Comparison of ENCODE assay signal across 14 mouse cellular contexts in genomic region chr11:83728757-83729432, GRCm38 (mm10). TPM values are rescaled to one million over a fixed set of nuclear protein-coding genes. Genes with fewer than 3 reads are reported as not detected.
DNase-seq lines count a peak whose midpoint lies in the region; ATAC-seq and TF ChIP-seq lines count a peak whose summit lies in the region.
"Had no signal": no experiment of that assay in that cellular context is flagged by ENCODE, and none has a peak within 500 bp of the region (broad histone marks: within the 10 kb centered on the region; RNA-seq: fewer than 3 reads in every experiment).

No protein-coding gene starts in this region.

- TF ChIP-seq CTCF in liver, embryonic 14.5 days (IDR thresholded peaks at IDR 0.05; ENCODE audit: low read depth): peak; percentile 33
- peak in 2 of 3 experiments; percentile 32 to 63; a peak in 2 of 6 replicates for TF ChIP-seq CTCF in MEL (IDR thresholded peaks at IDR 0.05 in 2 of 3, conservative IDR thresholded peaks at IDR 0.05 in 1 of 3; ENCODE audit: control insufficient read depth in 1 of 3, insufficient read depth in 1 of 3, low read depth in 2 of 3, low read length in 3 of 3, poor library complexity in 1 of 3, severe bottlenecking in 1 of 3)

- H3K4me3 ChIP-seq in liver, embryonic 14.5 days (ENCODE audit: insufficient read depth in 1 of 2, low read depth in 2 of 2, low read length in 2 of 2): no peak overlapping the region
- H3K4me3 ChIP-seq in MEL (ENCODE audit: control insufficient read depth in 1 of 2, insufficient read depth in 1 of 2, low read depth in 2 of 2, low read length in 2 of 2) (no peak overlapping the region), myocyte (no peak overlapping the region)
- no peak overlapping the region for H3K4me3 ChIP-seq in forebrain, embryonic 12.5 days (replicated peaks)
- H3K4me3 ChIP-seq: embryonic facial prominence, embryonic 12.5 days had no signal

- H3K9me3 ChIP-seq in liver, embryonic 14.5 days (ENCODE audit: control insufficient read depth, low read length): no peaks in the 10 kb centered on the region
- H3K9me3 ChIP-seq in MEL (replicated peaks; ENCODE audit: insufficient read depth, low read length): no peaks in the 10 kb centered on the region
- H3K9me3 ChIP-seq in forebrain, embryonic 12.5 days: no peaks in the 10 kb centered on the region
- H3K9me3 ChIP-seq: embryonic facial prominence, embryonic 12.5 days had no signal

- TF ChIP-seq POLR2A in MEL (IDR thresholded peaks at IDR 0.05; ENCODE audit: control insufficient read depth in 1 of 2, insufficient read depth in 1 of 2, low read depth in 1 of 2, low read length in 2 of 2, poor library complexity in 1 of 2): no peak
- no peak for TF ChIP-seq POLR2A in myocyte (IDR thresholded peaks at IDR 0.05; ENCODE audit: insufficient read length, low read depth)

- H3K79me2 ChIP-seq in MEL (ENCODE audit: control insufficient read depth, insufficient read depth, low read length, poor library complexity) (no peaks in the 10 kb centered on the region), myocyte (ENCODE audit: control insufficient read depth, insufficient read depth) (no peaks in the 10 kb centered on the region)

- H3K36me3 ChIP-seq in liver, embryonic 14.5 days (replicated peaks; ENCODE audit: control insufficient read depth, insufficient read depth, low read depth): no peaks in the 10 kb centered on the region
- H3K36me3 ChIP-seq in MEL (ENCODE audit: control insufficient read depth in 1 of 2, insufficient read depth in 2 of 2, low read length in 2 of 2) (no peaks in the 10 kb centered on the region), myocyte (ENCODE audit: control insufficient read depth, insufficient read depth) (no peaks in the 10 kb centered on the region)
- H3K36me3 ChIP-seq in forebrain, embryonic 12.5 days (replicated peaks): no peaks in the 10 kb centered on the region
- H3K36me3 ChIP-seq: embryonic facial prominence, embryonic 12.5 days had no signal

- H3K27ac ChIP-seq in liver, embryonic 14.5 days: no peak overlapping the region
- no peak overlapping the region for H3K27ac ChIP-seq in MEL (ENCODE audit: control insufficient read depth, low read depth, low read length)
- no peak overlapping the region for H3K27ac ChIP-seq in forebrain, embryonic 12.5 days
- H3K27ac ChIP-seq: embryonic facial prominence, embryonic 12.5 days had no signal

- no peak overlapping the region for H3K9ac ChIP-seq in liver, embryonic 14.5 days (replicated peaks)
- no peak overlapping the region for H3K9ac ChIP-seq in MEL (ENCODE audit: control insufficient read depth, low read depth, low read length, poor library complexity, severe bottlenecking)
- no peak overlapping the region for H3K9ac ChIP-seq in forebrain, embryonic 12.5 days
- H3K9ac ChIP-seq: embryonic facial prominence, embryonic 12.5 days had no signal

- TF ChIP-seq RAD21 in MEL (IDR thresholded peaks at IDR 0.05; ENCODE audit: low read depth, low read length): peak; percentile 61

- H3ac ChIP-seq in myocyte (ENCODE audit: control insufficient read depth, insufficient read length): no peak overlapping the region

- H3K4me1 ChIP-seq in liver, embryonic 14.5 days (replicated peaks; ENCODE audit: control insufficient read depth in 2 of 2, insufficient read depth in 2 of 2, low read length in 1 of 2): no peaks in the 10 kb centered on the region
- no peaks in the 10 kb centered on the region for H3K4me1 ChIP-seq in MEL (ENCODE audit: control insufficient read depth in 1 of 2, insufficient read depth in 2 of 2, low read length in 2 of 2)
- H3K4me1 ChIP-seq in forebrain, embryonic 12.5 days: no peaks in the 10 kb centered on the region
- H3K4me1 ChIP-seq: embryonic facial prominence, embryonic 12.5 days had no signal

- no peak for ATAC-seq in liver, embryonic 14.5 days (ENCODE audit: insufficient read depth)
- ATAC-seq in forebrain, embryonic 12.5 days (ENCODE audit: low FRiP score): no peak

- H3K27me3 ChIP-seq in liver, embryonic 14.5 days (ENCODE audit: control insufficient read depth, insufficient read depth, low read length): no peaks in the 10 kb centered on the region
- peaks cover 9 to 10% of the 10 kb centered on the region in 2 experiments for H3K27me3 ChIP-seq in MEL (ENCODE audit: control insufficient read depth in 1 of 2, insufficient read depth in 2 of 2, low read length in 2 of 2)
- H3K27me3 ChIP-seq in myocyte (ENCODE audit: control insufficient read depth, insufficient read depth, insufficient read length): no peaks in the 10 kb centered on the region
- H3K27me3 ChIP-seq in forebrain, embryonic 12.5 days: no peaks in the 10 kb centered on the region
- H3K27me3 ChIP-seq: embryonic facial prominence, embryonic 12.5 days had no signal

- H3K4me2 ChIP-seq in liver, embryonic 14.5 days (ENCODE audit: low read depth): no peak overlapping the region
- peak overlapping the region; percentile 56 for H3K4me2 ChIP-seq in myocyte (ENCODE audit: low read depth)
- H3K4me2 ChIP-seq in forebrain, embryonic 12.5 days: no peak overlapping the region
- H3K4me2 ChIP-seq: embryonic facial prominence, embryonic 12.5 days had no signal

- peak; percentile 15 for DNase-seq in adrenal gland, adult 2 months
- DNase-seq in adrenal gland, postnatal 25 days: no peak
- no peak for DNase-seq in liver, embryonic 14.5 days (ENCODE audit: low read depth in 3 of 3, low spot score in 3 of 3)
- DNase-seq in liver (no peak), MEL (ENCODE audit: low read depth, low spot score) (peak; percentile 27)
- no peak for DNase-seq in left cerebral cortex, postnatal 36 days (ENCODE audit: low spot score in 2 of 2)
- DNase-seq: spleen, adult 18-20 months had no signal

- intact Hi-C loops in left cerebral cortex, postnatal 36 days (cut with DNase I): no loop called here

- no peak for TF ChIP-seq EP300 in liver, embryonic 14.5 days (IDR thresholded peaks at IDR 0.05; ENCODE audit: low read depth)
- TF ChIP-seq EP300 in MEL (IDR thresholded peaks at IDR 0.05; ENCODE audit: low read depth in 1 of 2, low read length in 2 of 2): no peak

- 44% methylated on average over 3 of the region's 3 CpGs for WGBS in liver, embryonic 14.5 days (ENCODE audit: insufficient replicate concordance)
- 71% methylated on average over 3 of the region's 3 CpGs for WGBS in forebrain, embryonic 12.5 days

TF ChIP-seq in MEL, 35 proteins besides CTCF, POLR2A, EP300 and RAD21 (continues in another document):
- no peak for TF ChIP-seq USF2 (IDR thresholded peaks at IDR 0.05; ENCODE audit: borderline replicate concordance in 1 of 2, insufficient read depth in 1 of 2, low read depth in 1 of 2, low read length in 2 of 2)

TF ChIP-seq in myocyte, 11 proteins besides CTCF, POLR2A, EP300 and RAD21 (continues in another document):
- TF ChIP-seq CEBPB (IDR thresholded peaks at IDR 0.05; ENCODE audit: insufficient read depth, poor library complexity, severe bottlenecking) (no peak), POLR2AphosphoS2 (IDR thresholded peaks at IDR 0.05; ENCODE audit: insufficient read length, low read depth) (no peak)

RNA-seq across cellular contexts. Expression of gene Wfdc21, which starts 17.8 kb away (rescaled TPM):
- total RNA-seq in adrenal gland, adult 2 months (2021): 1 to 10 TPM in 1 of 2 experiments, not detected in 1; 1.0 TPM
- polyA plus RNA-seq in adrenal gland, adult 2 months (2012; rRNA removed): 5.2 and 5.8 TPM in 2 replicates
- total RNA-seq in adrenal gland, postnatal 25 days (2021): not detected in 2 replicates
- 4.9 and 6.5 TPM in 2 replicates for polyA plus RNA-seq in liver, embryonic 14.5 days (2012; rRNA removed)
- 12.4 and 22.8 TPM in 2 replicates for polyA plus RNA-seq in liver, embryonic 14.5 days (2014; fragmentation: Nextera tagmentation; extraction: Ambion mirVana)
- not detected in 2 replicates for total RNA-seq in MEL (2012; rRNA removed)
- polyA plus RNA-seq in MEL (2012; ENCODE audit: insufficient read depth in 1 of 2, insufficient read length in 2 of 2, low read depth in 1 of 2, low replicate concordance in 2 of 2, missing spikeins in 1 of 2): not detected
- polyA plus RNA-seq in myocyte (2012; fragmentation: generic; extraction: Trizol): not detected
- polyA plus RNA-seq in forebrain, embryonic 12.5 days (2016; fragmentation: Nextera tagmentation; extraction: Ambion mirVana): not detected in 2 replicates
- total RNA-seq in left cerebral cortex, postnatal 36 days (2021): not detected
- total RNA-seq: left cerebral cortex, adult 18-20 months had no signal
- polyA plus RNA-seq: embryonic facial prominence, embryonic 12.5 days; heart, embryonic 14.5 days; neural tube, embryonic 11.5 days had no signal

RNA-seq across cellular contexts. Expression of gene Wfdc18, which starts 20.1 kb away (rescaled TPM):
- not detected for total RNA-seq in adrenal gland, adult 2 months (2021)
- not detected in 2 replicates for polyA plus RNA-seq in adrenal gland, adult 2 months (2012; rRNA removed)
- total RNA-seq in adrenal gland, postnatal 25 days (2021): not detected in 2 replicates
- polyA plus RNA-seq in liver, embryonic 14.5 days (2012; rRNA removed): not detected in 2 replicates
- not detected in 2 replicates for polyA plus RNA-seq in liver, embryonic 14.5 days (2014; fragmentation: Nextera tagmentation; extraction: Ambion mirVana)
- not detected in 2 replicates for total RNA-seq in MEL (2012; rRNA removed)
- polyA plus RNA-seq in MEL (2012; ENCODE audit: insufficient read depth in 1 of 2, insufficient read length in 2 of 2, low read depth in 1 of 2, low replicate concordance in 2 of 2, missing spikeins in 1 of 2) (not detected), myocyte (2012; fragmentation: generic; extraction: Trizol) (not detected)
- not detected in 2 replicates for polyA plus RNA-seq in forebrain, embryonic 12.5 days (2016; fragmentation: Nextera tagmentation; extraction: Ambion mirVana)
- 1 to 10 TPM; 1.2 to 1.4 TPM for total RNA-seq in left cerebral cortex, postnatal 36 days (2021)
- polyA plus RNA-seq: embryonic facial prominence, embryonic 12.5 days; intestine, embryonic 14.5 days; neural tube, embryonic 11.5 days had no signal

RNA-seq across cellular contexts. Expression of gene Heatr6, which starts 24.6 kb away (rescaled TPM):
- total RNA-seq in adrenal gland, adult 2 months (2021): 10 to 100 TPM; 11.8 to 12.6 TPM
- polyA plus RNA-seq in adrenal gland, adult 2 months (2012; rRNA removed): 21.3 and 22.7 TPM in 2 replicates
- 17.0 and 17.1 TPM in 2 replicates for total RNA-seq in adrenal gland, postnatal 25 days (2021)
- polyA plus RNA-seq in liver, embryonic 14.5 days (2012; rRNA removed): 3.6 and 3.8 TPM in 2 replicates
- polyA plus RNA-seq in liver, embryonic 14.5 days (2014; fragmentation: Nextera tagmentation; extraction: Ambion mirVana): 5.6 and 6.0 TPM in 2 replicates
- 17.3 and 17.7 TPM in 2 replicates for total RNA-seq in MEL (2012; rRNA removed)
- 10 to 100 TPM in 1 of 2 experiments, not detected in 1; 21.2 TPM for polyA plus RNA-seq in MEL (2012; ENCODE audit: insufficient read depth in 1 of 2, insufficient read length in 2 of 2, low read depth in 1 of 2, low replicate concordance in 2 of 2, missing spikeins in 1 of 2)
- polyA plus RNA-seq in myocyte (2012; fragmentation: generic; extraction: Trizol): 8.7 TPM
- polyA plus RNA-seq in forebrain, embryonic 12.5 days (2016; fragmentation: Nextera tagmentation; extraction: Ambion mirVana): 33.5 and 34.9 TPM in 2 replicates
- total RNA-seq in left cerebral cortex, postnatal 36 days (2021): 10 to 100 TPM; 12.0 to 19.3 TPM

RNA-seq across cellular contexts. Expression of gene Wfdc17, which starts 25.1 kb away (rescaled TPM):
- 1 to 10 TPM; 2.6 to 4.7 TPM for total RNA-seq in adrenal gland, adult 2 months (2021)
- 0.51 and 0.71 TPM in 2 replicates for polyA plus RNA-seq in adrenal gland, adult 2 months (2012; rRNA removed)
- 0.88 TPM in 1 of 2 replicates, not detected in the other for total RNA-seq in adrenal gland, postnatal 25 days (2021)
- 7.4 and 7.9 TPM in 2 replicates for polyA plus RNA-seq in liver, embryonic 14.5 days (2012; rRNA removed)
- polyA plus RNA-seq in liver, embryonic 14.5 days (2014; fragmentation: Nextera tagmentation; extraction: Ambion mirVana): 15.6 and 21.7 TPM in 2 replicates
- total RNA-seq in MEL (2012; rRNA removed): not detected in 2 replicates
- not detected for polyA plus RNA-seq in MEL (2012; ENCODE audit: insufficient read depth in 1 of 2, insufficient read length in 2 of 2, low read depth in 1 of 2, low replicate concordance in 2 of 2, missing spikeins in 1 of 2)
- polyA plus RNA-seq in myocyte (2012; fragmentation: generic; extraction: Trizol): not detected
- not detected in 2 replicates for polyA plus RNA-seq in forebrain, embryonic 12.5 days (2016; fragmentation: Nextera tagmentation; extraction: Ambion mirVana)
- total RNA-seq in left cerebral cortex, postnatal 36 days (2021): not detected
- total RNA-seq: left cerebral cortex, adult 18-20 months had no signal
- polyA plus RNA-seq: embryonic facial prominence, embryonic 12.5 days; neural tube, embryonic 11.5 days had no signal

Comparison
In these comparisons a context has a peak if more than half of its experiments do, and no peak if none do; other contexts are left out.
1. DNase-seq: peak in adrenal gland, adult 2 months (single experiment) and MEL (single experiment); none in adrenal gland, postnatal 25 days (single experiment), liver, embryonic 14.5 days (0 of 3), liver (single experiment) and left cerebral cortex, postnatal 36 days (0 of 2).